Mouse (Mus musculus) bone marrow macrophage, adult 2 months (primary cell): ENCODE measurements around the gene Myo3b.

Source experiments
- CTCF ChIP-seq: IDR thresholded peaks from 2 replicates; pipeline ENCODE4 v1.5.1; 2012; ENCODE audit warnings: low read depth, mild to moderate bottlenecking, low read length, moderate library complexity
- POLR2A ChIP-seq: IDR thresholded peaks from 2 replicates; pipeline ENCODE4 v1.6.1; 2012; ENCODE audit warnings: mild to moderate bottlenecking, low read depth, low read length, borderline replicate concordance

GRCm38 (mm10) chr2:70025711-70026110 lies 13.2 kb upstream of the Myo3b start:
- TF ChIP-seq CTCF (no peak), POLR2A (no peak)
